Mouse (Mus musculus) bone marrow, adult 2 months (tissue): ENCODE measurements at regions not wholly inside any gene's neighbourhood (a gene's known extent, or its start where the extent isn't known, plus 50 kb on each side); places are given as distances from the start of the nearest gene placed in this dataset.

ENCODE experiments used
- H3K27ac ChIP-seq: fragments of 200-500 bp; 2 replicates; pipeline ENCODE4 v1.5.1; 2012; ENCODE audit warnings: low read depth, mild to moderate bottlenecking, control low read depth, inconsistent platforms, low read length; ENCODE audit not compliant: control insufficient read depth, poor library complexity, insufficient read depth
- H3K4me1 ChIP-seq: fragments of 200-500 bp; 2 replicates; pipeline ENCODE4 v1.6.1; 2011; ENCODE audit warnings: low read length; ENCODE audit not compliant: control insufficient read depth, insufficient read depth
- H3K4me3 ChIP-seq: fragments of 200-500 bp; replicated peaks from 2 replicates; pipeline ENCODE3; 2011; ENCODE audit warnings: mild to moderate bottlenecking, low read depth, low read length, control low read depth; ENCODE audit not compliant: control insufficient read depth
- CTCF ChIP-seq: fragments of 200-500 bp; IDR thresholded peaks from 2 replicates; pipeline ENCODE4 v1.5.1; 2011; ENCODE audit warnings: low read length, control low read depth; ENCODE audit not compliant: control insufficient read depth, insufficient read depth
- POLR2A ChIP-seq: fragments of 200-500 bp; IDR thresholded peaks from 2 replicates; pipeline ENCODE4 v1.6.1; 2011; ENCODE audit warnings: low read depth, mild to moderate bottlenecking, control low read depth, low read length, borderline replicate concordance; ENCODE audit not compliant: control insufficient read depth
- WGBS: fragments of 180-500 bp; shearing (Covaris S2); methylation state at CpG from one replicate; pipeline ENCODE4 v1.1.7; 2018; 5-methylcytosine and 5-hydroxymethylcytosine counted together

DNA sequence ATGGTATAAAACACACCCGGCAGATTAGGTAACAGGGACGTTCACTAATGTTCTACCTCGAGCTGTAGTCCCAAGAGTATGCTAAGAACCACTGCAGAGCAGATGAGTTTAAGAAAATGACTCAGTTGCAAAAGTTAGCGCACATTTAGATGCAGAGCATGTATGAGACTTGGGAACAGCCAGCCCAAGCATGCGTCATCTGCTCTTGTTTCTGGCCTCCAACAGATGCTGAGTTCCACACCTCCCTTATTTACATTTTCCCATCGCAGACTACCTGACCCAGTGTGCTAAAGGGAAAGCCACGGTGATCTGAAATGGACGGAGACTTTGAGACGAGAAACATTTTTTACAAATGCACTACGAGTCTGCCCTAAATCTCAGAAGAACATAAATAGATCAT, 327.3 kb downstream of the Gpat3 start:
- H3K4me1 ChIP-seq: no peaks in the 10 kb centered on the region
- H3K4me3 ChIP-seq: no peak overlapping the region
- no peak overlapping the region for H3K27ac ChIP-seq
- TF ChIP-seq POLR2A (no peak), CTCF (no peak)
- 80% methylated on average over 10 of the region's 10 CpGs for WGBS

DNA sequence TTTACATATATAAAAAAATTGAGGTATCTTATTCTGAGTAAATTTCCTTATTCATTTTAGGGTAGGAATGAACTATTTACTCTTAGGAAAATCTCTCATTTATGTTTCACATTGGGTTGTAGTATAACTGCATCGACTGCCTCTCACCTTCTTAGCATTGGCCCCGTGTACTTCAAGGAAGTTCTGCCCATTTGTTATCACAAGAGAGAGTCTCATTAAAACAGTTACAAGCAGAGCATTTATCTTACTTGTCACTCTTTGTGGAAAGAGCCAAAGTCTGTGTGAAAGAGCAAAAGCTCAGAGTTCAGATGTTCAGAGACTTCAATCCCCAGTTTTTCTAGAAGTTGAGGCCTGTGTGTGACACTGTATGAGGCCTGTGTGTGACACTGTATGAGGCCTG, 323.6 kb downstream of the Gpat3 start:
- no peak overlapping the region for H3K4me3 ChIP-seq
- no peaks in the 10 kb centered on the region for H3K4me1 ChIP-seq
- no peak overlapping the region for H3K27ac ChIP-seq
- 57% methylated on average over 2 of the region's 2 CpGs for WGBS
- no peak for TF ChIP-seq POLR2A
- TF ChIP-seq CTCF: no peak

- 74% methylated on average over 8 of the region's 8 CpGs for WGBS
- no peak overlapping the region for H3K27ac ChIP-seq
- TF ChIP-seq POLR2A (no peak), CTCF (no peak)
- no peak overlapping the region for H3K4me3 ChIP-seq
- H3K4me1 ChIP-seq: no peaks in the 10 kb centered on the region
These were observed 318.2 kb downstream of the Gpat3 start for GRCm38 (mm10) chr5:101163624-101164213.

DNA sequence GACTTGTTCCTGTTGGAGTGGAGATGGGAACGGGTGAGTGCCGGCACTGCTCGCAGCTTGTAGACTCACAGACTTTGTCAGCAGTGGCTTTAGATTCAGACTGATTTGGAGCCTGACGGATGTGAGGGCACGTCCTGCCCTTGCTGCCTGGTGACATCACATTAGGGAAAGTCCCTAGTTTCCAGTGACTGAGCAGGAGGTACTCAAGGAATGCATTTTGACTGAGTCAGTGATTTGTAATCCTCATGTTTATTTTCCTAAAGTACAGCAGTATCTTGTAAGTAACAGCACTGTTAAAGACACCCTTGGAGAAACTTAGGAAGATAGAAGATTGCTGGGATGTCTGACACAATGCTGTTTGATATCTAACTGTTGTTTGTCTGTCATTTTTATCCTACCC, 317.6 kb downstream of the Gpat3 start:
- 30% methylated on average over 5 of the region's 5 CpGs for WGBS
- TF ChIP-seq CTCF (no peak), POLR2A (no peak)

DNA sequence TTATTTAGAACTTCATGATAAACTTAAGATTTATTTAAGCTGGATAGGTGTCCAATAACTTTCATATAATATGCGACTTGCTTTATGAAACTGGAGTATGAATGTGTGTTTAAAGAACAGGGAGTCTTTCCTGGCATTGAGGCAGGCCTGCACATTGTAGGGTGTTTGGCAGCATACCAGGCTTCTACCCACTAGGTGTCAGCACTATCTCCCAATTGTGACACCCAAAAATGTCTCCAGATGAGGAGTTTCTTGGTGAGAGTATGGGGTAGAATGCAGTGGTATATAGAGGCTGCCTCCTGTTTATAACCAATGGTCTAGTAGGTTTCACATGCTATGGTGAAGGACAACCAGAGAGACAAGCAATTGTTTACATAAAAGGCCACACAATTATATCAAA, 311.9 kb downstream of the Gpat3 start:
- no peak overlapping the region for H3K4me3 ChIP-seq
- 51% methylated on average over 1 of the region's 1 CpGs for WGBS
- TF ChIP-seq POLR2A (no peak), CTCF (no peak)
- H3K27ac ChIP-seq: no peak overlapping the region
- H3K4me1 ChIP-seq: no peaks in the 10 kb centered on the region

More for the DNA sequence above, 317.6 kb downstream of the Gpat3 start:
- no peak overlapping the region for H3K27ac ChIP-seq
- no peaks in the 10 kb centered on the region for H3K4me1 ChIP-seq
- H3K4me3 ChIP-seq: no peak overlapping the region

GRCm38 (mm10) chr5:101146345-101146744, 300.8 kb downstream of the Gpat3 start:
- Histone ChIP-seq H3K4me1 (no peaks in the 10 kb centered on the region), H3K4me3 (no peak overlapping the region), H3K27ac (no peak overlapping the region)
- no peak for TF ChIP-seq POLR2A
- no peak for TF ChIP-seq CTCF
- WGBS: 73% methylated on average over 3 of the region's 3 CpGs

GRCm38 (mm10) chr5:101124941-101125453, 279.5 kb downstream of the Gpat3 start:
- no peak overlapping the region for H3K4me3 ChIP-seq
- 83% methylated on average over 5 of the region's 5 CpGs for WGBS
- no peak for TF ChIP-seq CTCF
- no peak for TF ChIP-seq POLR2A
- H3K4me1 ChIP-seq: no peaks in the 10 kb centered on the region
- H3K27ac ChIP-seq: no peak overlapping the region

DNA sequence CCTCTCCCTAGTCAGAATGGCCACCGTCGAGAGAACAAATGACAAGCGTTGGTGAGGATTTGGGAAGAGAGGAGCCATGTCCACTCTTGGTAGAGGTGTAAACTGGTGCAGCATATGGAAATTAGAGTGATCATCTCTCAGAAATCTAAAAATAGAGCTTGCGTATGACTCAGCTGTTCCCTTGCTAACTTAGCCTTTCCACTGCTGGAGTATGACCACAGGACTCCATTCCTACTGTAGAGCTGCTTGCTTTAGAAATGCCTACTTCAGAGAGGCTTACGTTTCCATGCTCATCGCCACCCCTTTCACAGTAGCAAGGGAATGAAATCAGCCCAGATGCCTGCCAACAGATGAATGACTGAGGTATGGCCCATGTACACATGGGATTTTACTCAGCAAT, 277.4 kb downstream of the Gpat3 start:
- TF ChIP-seq CTCF (no peak), POLR2A (no peak)
- WGBS: 88% methylated on average over 6 of the region's 6 CpGs
- Histone ChIP-seq H3K4me3 (no peak overlapping the region), H3K4me1 (no peaks in the 10 kb centered on the region), H3K27ac (no peak overlapping the region)
